Mouse (Mus musculus) gastrocnemius, adult 2 months (tissue): ENCODE results near the gene Utp11. TPM values are rescaled to one million over a fixed set of nuclear protein-coding genes. Genes with fewer than 3 reads are reported as not detected.

Source experiments
- DNase-seq: peaks from one replicate; pipeline ENCODE4 v3.0.0; 2022
- H3K27ac ChIP-seq: fragments of 200-600 bp; 2 replicates; pipeline ENCODE4 v1.8.1; 2022; ENCODE audit warnings: mild to moderate bottlenecking
- H3K4me3 ChIP-seq: fragments of 200-600 bp; 2 replicates; pipeline ENCODE4 v1.8.1; 2022; ENCODE audit warnings: mild to moderate bottlenecking, moderate library complexity
- CTCF ChIP-seq: fragments of 200-600 bp; IDR thresholded peaks from 2 replicates; pipeline ENCODE4 v1.8.1; 2022; ENCODE audit warnings: antibody characterized with exemption, mild to moderate bottlenecking, moderate library complexity
- intact Hi-C: fragments of 180-260 bp; cut with DNase I; formaldehyde crosslinking; loops from one replicate; pipeline ENCODE4 v1.15.1; 2025
- total RNA-seq, 2 experiments: library from RNA; stranded (reverse); gene quantifications; 2 replicates each; pipeline ENCODE4 v1.2.3; 2021

Utp11 gene
- total RNA-seq, 2 experiments from 2014 or later, result 17.5 to 21.5 TPM

- intact Hi-C loops, result loop anchor here (5.0 kb wide), 1 partner anchor 517 kb away; no protein-coding TSS in a partner anchor
- peak overlapping the region; percentile 86 for H3K4me3 ChIP-seq
Measured at GRCm38 (mm10) chr4:124659251-124660217, 33.9 kb downstream of the Utp11 start.

GRCm38 (mm10) chr4:124658412-124658851 is 35.0 kb downstream of the Utp11 start:
- TF ChIP-seq CTCF, result no peak
- DNase-seq, result no peak
- Histone ChIP-seq H3K4me3 (peak overlapping the region; percentile 86), H3K27ac (no peak overlapping the region)
- intact Hi-C loops, result no loop called here

More at GRCm38 (mm10) chr4:124659251-124660217, 33.9 kb downstream of the Utp11 start:
- TF ChIP-seq CTCF, result no peak
- H3K27ac ChIP-seq, result no peak overlapping the region
- no peak for DNase-seq

GRCm38 (mm10) chr4:124657781-124658180 is 35.6 kb downstream of the Utp11 start:
- intact Hi-C loops, result no loop called here
- Histone ChIP-seq H3K27ac (no peak overlapping the region; the same call in 1 of the 2 replicates), H3K4me3 (peak overlapping the region; percentile 86)
- no peak for TF ChIP-seq CTCF
- DNase-seq, result peak; percentile 36

GRCm38 (mm10) chr4:124656854-124657650 is 36.3 kb downstream of the Utp11 start:
- Histone ChIP-seq H3K4me3 (peak overlapping the region; percentile 86), H3K27ac (peak overlapping the region; percentile 6; the same call in 1 of the 2 replicates)
- DNase-seq, result peak; percentile 92
- no peak for TF ChIP-seq CTCF
- intact Hi-C loops, result no loop called here

GRCm38 (mm10) chr4:124656518-124656853 is 36.9 kb downstream of the Utp11 start, which contains the start of gene Pou3f1:
TSS of gene Pou3f1 (plus strand) at chr4:124656807.
- peak; percentile 23 for DNase-seq
- intact Hi-C loops, result no loop called here
- peak within 1 kb of the TSS; percentile 6; the same call in 1 of the 2 replicates for H3K27ac ChIP-seq
- H3K4me3 ChIP-seq, result peak within 1 kb of the TSS; percentile 86
- no peak for TF ChIP-seq CTCF

- Histone ChIP-seq H3K4me3 (no peak overlapping the region), H3K27ac (no peak overlapping the region)
- TF ChIP-seq CTCF, result no peak
- intact Hi-C loops, result no loop called here
- DNase-seq, result no peak
Measured at GRCm38 (mm10) chr4:124652886-124653285, 40.5 kb downstream of the Utp11 start.

- no peak for DNase-seq
- H3K27ac ChIP-seq, result no peak overlapping the region
- TF ChIP-seq CTCF, result no peak
- intact Hi-C loops, result no loop called here
- H3K4me3 ChIP-seq, result no peak overlapping the region
Measured at GRCm38 (mm10) chr4:124647909-124648308, 45.5 kb downstream of the Utp11 start.

GRCm38 (mm10) chr4:124646591-124646990 is 46.8 kb downstream of the Utp11 start:
- intact Hi-C loops, result no loop called here
- DNase-seq, result no peak
- Histone ChIP-seq H3K27ac (peak overlapping the region; percentile 20; the same call in 1 of the 2 replicates), H3K4me3 (peak overlapping the region; percentile 60)
- no peak for TF ChIP-seq CTCF

- TF ChIP-seq CTCF, result peak; percentile 16; the same call in 1 of the 2 replicates
- intact Hi-C loops, result no loop called here
- peak; percentile 27 for DNase-seq
- Histone ChIP-seq H3K27ac (no peak overlapping the region), H3K4me3 (no peak overlapping the region)
Measured at GRCm38 (mm10) chr4:124644974-124645433, 48.4 kb downstream of the Utp11 start.

- H3K4me3 ChIP-seq, result no peak overlapping the region
- no peak for TF ChIP-seq CTCF
- H3K27ac ChIP-seq, result no peak overlapping the region
- intact Hi-C loops, result no loop called here
- no peak for DNase-seq
Measured at GRCm38 (mm10) chr4:124643859-124644258, 49.5 kb downstream of the Utp11 start.

GRCm38 (mm10) chr4:124639715-124640114 is 53.7 kb downstream of the Utp11 start:
- Histone ChIP-seq H3K4me3 (no peak overlapping the region), H3K27ac (no peak overlapping the region)
- TF ChIP-seq CTCF, result no peak
- no peak for DNase-seq
- intact Hi-C loops, result no loop called here

- peak; percentile 33 for DNase-seq
Measured at GRCm38 (mm10) chr4:124633281-124633680, 60.1 kb downstream of the Utp11 start.

More at GRCm38 (mm10) chr4:124633281-124633680, 60.1 kb downstream of the Utp11 start:
- no peak overlapping the region for H3K4me3 ChIP-seq
- no peak overlapping the region for H3K27ac ChIP-seq
- intact Hi-C loops, result no loop called here
- TF ChIP-seq CTCF, result no peak
